Mouse (Mus musculus): ENCODE data around the gene Gm28171.
"Not testable (repeated sequence)": the region's sequence is repeated elsewhere in the genome, so short reads cannot be mapped to it uniquely, and the experiment has no call there.

The Gm28171 gene

DNA sequence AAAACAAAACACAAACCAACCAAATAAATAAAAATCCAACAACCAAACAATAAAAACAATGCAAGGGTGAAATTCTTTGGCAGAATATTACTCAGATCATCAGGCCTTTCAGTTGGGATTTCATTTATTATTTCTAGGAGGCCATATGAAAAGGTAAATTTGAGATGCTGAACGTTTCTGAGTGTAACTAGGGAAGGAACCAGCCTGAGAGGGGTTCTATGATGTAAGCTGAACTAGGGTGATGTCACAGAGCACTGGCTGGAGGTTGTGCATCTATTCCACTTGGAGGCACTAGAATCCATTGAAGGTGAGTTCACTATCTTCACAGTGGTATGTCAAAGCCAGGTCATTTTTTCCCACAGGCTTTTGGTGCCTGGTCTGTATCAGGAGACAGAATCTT lies at the start of gene Gm28171:
Gene Gm28171 (plus strand): TSS at position 301 of the 400 bp plus-strand sequence.
- not testable (repeated sequence) for DNase-seq

Measured in embryo, embryonic 11 days (tissue).